Mouse (Mus musculus) heart, adult 2 months (tissue): ENCODE measurements around the gene Olfr536. TPM values are rescaled to one million over a fixed set of nuclear protein-coding genes. Genes with fewer than 3 reads are reported as not detected.
"Not testable (repeated sequence)": the region's sequence is repeated elsewhere in the genome, so short reads cannot be mapped to it uniquely, and the experiment has no call there.

Source experiments
- DNase-seq, 2 experiments: peaks; one replicate each; pipeline ENCODE4 v3.0.0; 2021
- H3K27ac ChIP-seq: fragments of 200-600 bp; 2 replicates; pipeline ENCODE4 v1.8.1; 2022
- H3K27me3 ChIP-seq: fragments of 200-500 bp; 2 replicates; pipeline ENCODE4 v1.6.1; 2012; ENCODE audit warnings: mild to moderate bottlenecking, low read length, inconsistent platforms, mixed read lengths; ENCODE audit not compliant: control insufficient read depth, insufficient read depth
- H3K36me3 ChIP-seq: fragments of 200-500 bp; 2 replicates; pipeline ENCODE4 v1.6.1; 2012; ENCODE audit warnings: low read length, inconsistent platforms; ENCODE audit not compliant: control insufficient read depth, insufficient read depth
- H3K4me1 ChIP-seq: fragments of 200-500 bp; 2 replicates; pipeline ENCODE4 v1.6.1; 2011; ENCODE audit warnings: low read length; ENCODE audit not compliant: control insufficient read depth, insufficient read depth
- H3K4me3 ChIP-seq: fragments of 200-600 bp; 2 replicates; pipeline ENCODE4 v1.8.1; 2022
- H3K79me2 ChIP-seq: fragments of 200-500 bp; replicated peaks from 2 replicates; pipeline ENCODE4 v1.6.1; 2012; ENCODE audit warnings: mild to moderate bottlenecking, inconsistent platforms, low read length, moderate library complexity, mixed read lengths; ENCODE audit not compliant: control insufficient read depth, insufficient read depth
- H3K9ac ChIP-seq: fragments of 200-500 bp; 2 replicates; pipeline ENCODE4 v1.6.1; 2012; ENCODE audit warnings: low read depth, mild to moderate bottlenecking, control low read depth, inconsistent platforms, low read length, mixed read lengths
- CTCF ChIP-seq: fragments of 200-600 bp; IDR thresholded peaks from 2 replicates; pipeline ENCODE4 v1.8.1; 2022; ENCODE audit warnings: antibody characterized with exemption, mild to moderate bottlenecking, moderate library complexity
- EP300 ChIP-seq: fragments of 200-500 bp; IDR thresholded peaks from 2 replicates; pipeline ENCODE4 v1.6.1; 2011; ENCODE audit warnings: low read depth, low read length, control low read depth; ENCODE audit not compliant: insufficient read depth
- POLR2A ChIP-seq: fragments of 200-500 bp; IDR thresholded peaks from 2 replicates; pipeline ENCODE4 v1.6.1; 2011; ENCODE audit warnings: mild to moderate bottlenecking, low read depth, low read length, control low read depth; ENCODE audit not compliant: insufficient read depth
- WGBS: fragments of 180-500 bp; shearing (Covaris S2); methylation state at CpG from one replicate; pipeline ENCODE4 v1.1.7; 2018; 5-methylcytosine and 5-hydroxymethylcytosine counted together
- intact Hi-C: fragments of 180-260 bp; cut with DNase I; formaldehyde crosslinking; loops from one replicate; pipeline ENCODE4 v1.15.1; 2025
- long read RNA-seq: library from polyadenylated mRNA; stranded (forward); transcript quantifications from one replicate; pipeline ENCODE4 v2.0.0, GENCODE M21; 2021
- polyA plus RNA-seq: library from polyadenylated mRNA; depleted of rRNA; stranded (reverse); fragments of >200 nt; gene quantifications from 2 replicates; pipeline ENCODE4 v1.2.3, GENCODE M21; 2012; rRNA removed
- total RNA-seq, 2 experiments: library from RNA; stranded (reverse); gene quantifications; 2 replicates each; pipeline ENCODE4 v1.2.3; 2021

Gene Olfr536
- total RNA-seq = not detected
- polyA plus RNA-seq = not detected in 2 replicates
- long read RNA-seq = 0 reads

- DNase-seq, H3K79me2 ChIP-seq, H3K27me3 ChIP-seq, H3K4me3 ChIP-seq, intact Hi-C loops, H3K36me3 ChIP-seq, H3K27ac ChIP-seq, H3K4me1 ChIP-seq, H3K9ac ChIP-seq: not testable (repeated sequence)
- WGBS = 57% methylated on average over 2 of the region's 2 CpGs
These were observed at the start of gene Olfr536 for GRCm38 (mm10) chr7:140507346-140508021. TSS of gene Olfr536 (minus strand) at chr7:140507396.

- no peaks in the 10 kb centered on the region for H3K27me3 ChIP-seq
- no peaks in the 10 kb centered on the region for H3K36me3 ChIP-seq
- intact Hi-C loops = no loop called here
- no peak overlapping the region for H3K27ac ChIP-seq
- TF ChIP-seq CTCF (no peak), EP300 (no peak), POLR2A (no peak)
- WGBS = 52% methylated on average over 2 of the region's 2 CpGs
- no peak for DNase-seq
- H3K9ac ChIP-seq = no peak overlapping the region
- no peaks in the 10 kb centered on the region for H3K4me1 ChIP-seq
- H3K79me2 ChIP-seq = no peaks in the 10 kb centered on the region
- H3K4me3 ChIP-seq = no peak overlapping the region
These were observed 32.5 kb upstream of the Olfr536 start for GRCm38 (mm10) chr7:140539746-140540145.

- H3K27me3 ChIP-seq = no peaks in the 10 kb centered on the region
- no peaks in the 10 kb centered on the region for H3K36me3 ChIP-seq
- no peak overlapping the region for H3K4me3 ChIP-seq
- TF ChIP-seq CTCF = no peak
- TF ChIP-seq EP300 = no peak
- no peak for TF ChIP-seq POLR2A
- intact Hi-C loops = no loop called here
- H3K4me1 ChIP-seq = no peaks in the 10 kb centered on the region
- H3K9ac ChIP-seq = no peak overlapping the region
- no peaks in the 10 kb centered on the region for H3K79me2 ChIP-seq
- no peak for DNase-seq
- H3K27ac ChIP-seq = no peak overlapping the region
These were observed 12.5 kb downstream of the Olfr536 start for GRCm38 (mm10) chr7:140494702-140495101.

- no peak for DNase-seq
- intact Hi-C loops = no loop called here
- H3K36me3 ChIP-seq = no peaks in the 10 kb centered on the region
- H3K27ac ChIP-seq = no peak overlapping the region
- no peak overlapping the region for H3K4me3 ChIP-seq
- H3K4me1 ChIP-seq = no peaks in the 10 kb centered on the region
- no peaks in the 10 kb centered on the region for H3K27me3 ChIP-seq
- no peak overlapping the region for H3K9ac ChIP-seq
- H3K79me2 ChIP-seq = no peaks in the 10 kb centered on the region
- WGBS = 45% methylated on average over 2 of the region's 2 CpGs
- TF ChIP-seq POLR2A = no peak
These were observed 13.0 kb downstream of the Olfr536 start for GRCm38 (mm10) chr7:140494231-140494630.

- DNase-seq = no peak
- WGBS = 60% methylated on average over 1 of the region's 1 CpGs
- TF ChIP-seq EP300 (no peak), POLR2A (no peak), CTCF (no peak)
- no peak overlapping the region for H3K4me3 ChIP-seq
- intact Hi-C loops = no loop called here
- no peaks in the 10 kb centered on the region for H3K36me3 ChIP-seq
- H3K27me3 ChIP-seq = no peaks in the 10 kb centered on the region
- H3K4me1 ChIP-seq = no peaks in the 10 kb centered on the region
- no peak overlapping the region for H3K27ac ChIP-seq
- H3K79me2 ChIP-seq = no peaks in the 10 kb centered on the region
- H3K9ac ChIP-seq = no peak overlapping the region
These were observed 18.2 kb downstream of the Olfr536 start for GRCm38 (mm10) chr7:140488981-140489380.

GRCm38 (mm10) chr7:140483916-140484315 lies 23.3 kb downstream of the Olfr536 start, which contains the start of gene Olfr535:
TSS of gene Olfr535 (plus strand) at chr7:140484216.
- TF ChIP-seq CTCF (no peak), POLR2A (no peak), EP300 (no peak)
- Histone ChIP-seq H3K4me1 (no peaks in the 10 kb centered on the region), H3K9ac (no peak within 1 kb of the TSS), H3K36me3 (no peaks in the 10 kb centered on the region), H3K4me3 (no peak within 1 kb of the TSS), H3K27ac (no peak within 1 kb of the TSS), H3K27me3 (no peaks in the 10 kb centered on the region), H3K79me2 (no peaks in the 10 kb centered on the region)
- DNase-seq = no peak
- intact Hi-C loops = no loop called here
- WGBS = 66% methylated on average over 1 of the region's 1 CpGs
